Mouse (Mus musculus) urinary bladder, adult 18-20 months (tissue): ENCODE measurements around the gene Acox2.

ENCODE experiments used
- DNase-seq, 2 experiments: peaks; one replicate each; pipeline ENCODE4 v3.0.0; 2022; ENCODE audit warnings: low spot score in 2 of 2, mixed read lengths in 2 of 2

Gene Acox2

GRCm38 (mm10) chr14:8250141-8250871 is 8.8 kb downstream of the Acox2 start:
- no peak for DNase-seq

- DNase-seq, result no peak
Measured at GRCm38 (mm10) chr14:8249206-8249605, 9.9 kb downstream of the Acox2 start.

- no peak for DNase-seq
Measured at GRCm38 (mm10) chr14:8246878-8247277, 12.3 kb downstream of the Acox2 start.

- DNase-seq, result no peak
Measured at GRCm38 (mm10) chr14:8244211-8244611, 14.9 kb downstream of the Acox2 start.

GRCm38 (mm10) chr14:8243136-8243888 is 15.8 kb downstream of the Acox2 start:
- DNase-seq, result no peak

- DNase-seq, result peak; percentile 13 to 16
Measured at GRCm38 (mm10) chr14:8242388-8242920, 16.7 kb downstream of the Acox2 start.

- DNase-seq, result no peak
Measured at GRCm38 (mm10) chr14:8241816-8242215, 17.3 kb downstream of the Acox2 start.

GRCm38 (mm10) chr14:8233252-8233651 is 25.9 kb downstream of the Acox2 start:
- DNase-seq, result no peak

- DNase-seq, result no peak
Measured at GRCm38 (mm10) chr14:8232155-8232910, 26.8 kb downstream of the Acox2 start.

- no peak for DNase-seq
Measured at GRCm38 (mm10) chr14:8229367-8230019, 29.7 kb downstream of the Acox2 start.

- no peak for DNase-seq
Measured at GRCm38 (mm10) chr14:8224805-8225204, 34.3 kb downstream of the Acox2 start.

GRCm38 (mm10) chr14:8223506-8224293 is 35.5 kb downstream of the Acox2 start:
- DNase-seq, result no peak

GRCm38 (mm10) chr14:8222561-8222960 is 36.6 kb downstream of the Acox2 start:
- no peak for DNase-seq

- no peak for DNase-seq
Measured at GRCm38 (mm10) chr14:8220912-8221311, 38.2 kb downstream of the Acox2 start.

GRCm38 (mm10) chr14:8220306-8220705 is 38.8 kb downstream of the Acox2 start:
- no peak for DNase-seq

- DNase-seq, result no peak
Measured at GRCm38 (mm10) chr14:8219876-8220275, 39.3 kb downstream of the Acox2 start.

- DNase-seq, result no peak
Measured at GRCm38 (mm10) chr14:8218730-8219380, 40.3 kb downstream of the Acox2 start.

- DNase-seq, result no peak
Measured at GRCm38 (mm10) chr14:8218238-8218637, 40.9 kb downstream of the Acox2 start.

- DNase-seq, result no peak
Measured at GRCm38 (mm10) chr14:8216100-8216499, 43.1 kb downstream of the Acox2 start.

GRCm38 (mm10) chr14:8215208-8215778 is 43.9 kb downstream of the Acox2 start:
- DNase-seq, result no peak
